Mouse (Mus musculus): ENCODE data around the gene Tyro3. TPM values are rescaled to one million over a fixed set of nuclear protein-coding genes. Genes with fewer than 3 reads are reported as not detected.

The Tyro3 gene
- polyA plus RNA-seq, 1 experiment from 2014 or later: 20.0 TPM

DNA sequence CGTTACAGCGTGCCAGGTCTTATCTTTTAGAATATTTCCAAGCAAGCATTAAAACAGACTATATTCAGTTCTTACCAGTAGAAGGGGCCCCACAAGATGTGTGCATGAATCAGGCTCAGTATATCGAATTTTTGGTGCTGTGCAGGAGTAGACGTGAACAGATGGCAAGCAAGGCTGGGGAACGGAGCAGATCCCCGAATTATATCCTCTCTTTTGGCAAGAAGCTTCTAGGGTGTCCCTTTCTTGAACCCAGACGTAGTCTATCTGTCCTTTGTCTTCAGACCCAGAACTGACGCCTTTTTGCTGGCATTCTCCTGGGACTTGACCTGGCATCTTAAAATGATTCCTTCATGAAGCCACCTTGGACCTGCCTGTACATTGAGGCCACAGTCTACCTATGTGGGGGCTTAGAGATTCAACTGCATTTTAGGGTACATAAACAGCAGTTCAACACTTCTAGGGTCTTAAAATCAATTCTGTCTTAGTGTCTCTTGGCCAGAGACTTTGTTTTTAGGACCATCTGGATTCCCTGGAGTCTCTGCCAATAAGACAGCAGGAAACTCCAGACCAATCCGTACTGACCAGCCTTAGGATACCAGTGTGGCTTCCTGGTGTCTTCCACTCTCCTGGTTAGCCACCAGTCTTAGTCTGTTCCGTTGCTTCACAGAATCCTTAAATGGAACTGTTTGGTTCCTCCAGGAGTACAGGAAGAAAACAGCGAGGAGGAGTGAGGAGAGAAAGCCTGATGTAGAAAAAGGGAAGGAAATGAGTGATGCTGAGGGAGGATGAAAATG lies 41.0 kb downstream of the Tyro3 start:
- no peak overlapping the region for H3K27ac ChIP-seq (ENCODE audit: low read depth, low read length)
- H3K4me1 ChIP-seq (ENCODE audit: control insufficient read depth, insufficient read depth, low read length): no peaks in the 10 kb centered on the region
- no peak overlapping the region for H3K4me3 ChIP-seq (ENCODE audit: low read depth, low read length)
- H3K27me3 ChIP-seq (ENCODE audit: control insufficient read depth, insufficient read depth, low read length): no peaks in the 10 kb centered on the region
- no peak overlapping the region for H3K9ac ChIP-seq (ENCODE audit: low read length)
- no peaks in the 10 kb centered on the region for H3K9me3 ChIP-seq (ENCODE audit: control insufficient read depth, low read length)
- no peaks in the 10 kb centered on the region for H3K36me3 ChIP-seq (ENCODE audit: control insufficient read depth, insufficient read depth, low read length)
- 84% methylated on average over 11 of the region's 11 CpGs for WGBS
- ATAC-seq (ENCODE audit: insufficient read depth, low FRiP score, low TSS enrichment): no peak
- H3K4me2 ChIP-seq (ENCODE audit: low read depth): no peak overlapping the region
- DNase-seq (ENCODE audit: low spot score): no peak

DNA sequence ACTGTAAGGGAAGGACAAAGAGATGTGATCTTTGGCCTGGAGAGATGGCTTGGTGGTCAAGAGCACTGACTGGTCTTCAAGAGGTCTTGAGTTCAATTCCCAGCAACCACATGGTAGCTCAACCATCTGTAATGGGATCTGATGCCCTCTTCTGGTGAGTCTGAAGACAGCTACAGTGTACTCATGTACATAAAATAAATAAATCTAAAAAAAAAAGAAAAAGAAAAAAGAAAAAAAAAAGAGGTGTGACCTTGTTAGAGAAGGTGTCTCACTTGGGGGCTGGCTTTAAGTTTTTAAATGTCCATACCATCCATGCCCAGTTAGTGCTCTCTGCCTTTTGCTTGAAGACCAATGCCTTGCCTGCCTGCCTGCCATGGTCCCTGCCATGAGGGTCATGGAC lies 42.5 kb downstream of the Tyro3 start:
- Histone ChIP-seq H3K4me3 (ENCODE audit: low read depth, low read length) (no peak overlapping the region), H3K27me3 (ENCODE audit: control insufficient read depth, insufficient read depth, low read length) (no peaks in the 10 kb centered on the region), H3K9me3 (ENCODE audit: control insufficient read depth, low read length) (no peaks in the 10 kb centered on the region), H3K4me1 (ENCODE audit: control insufficient read depth, insufficient read depth, low read length) (no peaks in the 10 kb centered on the region), H3K4me2 (ENCODE audit: low read depth) (no peak overlapping the region), H3K9ac (ENCODE audit: low read length) (no peak overlapping the region), H3K27ac (ENCODE audit: low read depth, low read length) (no peak overlapping the region), H3K36me3 (ENCODE audit: control insufficient read depth, insufficient read depth, low read length) (no peaks in the 10 kb centered on the region)
- ATAC-seq (ENCODE audit: insufficient read depth, low FRiP score, low TSS enrichment) (no peak), DNase-seq (ENCODE audit: low spot score) (no peak)

- Histone ChIP-seq H3K36me3 (ENCODE audit: control insufficient read depth, insufficient read depth, low read length) (no peaks in the 10 kb centered on the region), H3K4me2 (ENCODE audit: low read depth) (no peak overlapping the region), H3K27me3 (ENCODE audit: control insufficient read depth, insufficient read depth, low read length) (no peaks in the 10 kb centered on the region), H3K4me1 (ENCODE audit: control insufficient read depth, insufficient read depth, low read length) (no peaks in the 10 kb centered on the region), H3K9ac (ENCODE audit: low read length) (no peak overlapping the region), H3K4me3 (ENCODE audit: low read depth, low read length) (no peak overlapping the region), H3K9me3 (ENCODE audit: control insufficient read depth, low read length) (no peaks in the 10 kb centered on the region), H3K27ac (ENCODE audit: low read depth, low read length) (no peak overlapping the region)
- WGBS: 81% methylated on average over 6 of the region's 6 CpGs
- ATAC-seq (ENCODE audit: insufficient read depth, low FRiP score, low TSS enrichment) (no peak), DNase-seq (ENCODE audit: low spot score) (no peak)
Measured at GRCm38 (mm10) chr2:119842000-119842399, 44.5 kb downstream of the Tyro3 start.

DNA sequence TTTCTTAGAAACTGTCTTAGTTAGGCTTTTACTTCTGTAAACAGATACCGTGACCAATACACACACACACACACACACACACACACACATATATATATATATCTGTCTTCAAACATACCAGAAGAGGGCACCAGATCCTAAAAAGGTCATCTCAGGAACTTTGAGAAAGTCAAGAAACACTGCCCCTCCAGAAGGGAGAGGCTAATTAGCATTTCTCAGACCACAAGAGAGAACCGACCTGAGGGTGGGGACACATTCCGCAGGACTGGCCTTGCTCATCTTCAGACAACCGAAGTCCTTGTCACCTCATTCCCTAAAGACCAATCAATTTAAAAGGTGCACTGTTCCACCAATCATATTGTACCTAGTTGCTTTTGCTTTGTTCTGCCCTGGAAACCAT lies 46.0 kb downstream of the Tyro3 start:
- ATAC-seq (ENCODE audit: insufficient read depth, low FRiP score, low TSS enrichment) (no peak), DNase-seq (ENCODE audit: low spot score) (no peak)
- H3K36me3 ChIP-seq (ENCODE audit: control insufficient read depth, insufficient read depth, low read length): no peaks in the 10 kb centered on the region
- 92% methylated on average over 4 of the region's 4 CpGs for WGBS
- H3K27me3 ChIP-seq (ENCODE audit: control insufficient read depth, insufficient read depth, low read length): no peaks in the 10 kb centered on the region
- no peak overlapping the region for H3K4me3 ChIP-seq (ENCODE audit: low read depth, low read length)
- H3K4me1 ChIP-seq (ENCODE audit: control insufficient read depth, insufficient read depth, low read length): no peaks in the 10 kb centered on the region
- no peak overlapping the region for H3K9ac ChIP-seq (ENCODE audit: low read length)
- no peaks in the 10 kb centered on the region for H3K9me3 ChIP-seq (ENCODE audit: control insufficient read depth, low read length)
- no peak overlapping the region for H3K4me2 ChIP-seq (ENCODE audit: low read depth)
- H3K27ac ChIP-seq (ENCODE audit: low read depth, low read length): no peak overlapping the region

- DNase-seq (ENCODE audit: low spot score) (no peak), ATAC-seq (ENCODE audit: insufficient read depth, low FRiP score, low TSS enrichment) (no peak)
- Histone ChIP-seq H3K4me2 (ENCODE audit: low read depth) (no peak overlapping the region), H3K9ac (ENCODE audit: low read length) (no peak overlapping the region), H3K27me3 (ENCODE audit: control insufficient read depth, insufficient read depth, low read length) (no peaks in the 10 kb centered on the region), H3K27ac (ENCODE audit: low read depth, low read length) (no peak overlapping the region), H3K4me3 (ENCODE audit: low read depth, low read length) (no peak overlapping the region), H3K36me3 (ENCODE audit: control insufficient read depth, insufficient read depth, low read length) (no peaks in the 10 kb centered on the region), H3K4me1 (ENCODE audit: control insufficient read depth, insufficient read depth, low read length) (no peaks in the 10 kb centered on the region), H3K9me3 (ENCODE audit: control insufficient read depth, low read length) (no peaks in the 10 kb centered on the region)
- WGBS: 74% methylated on average over 2 of the region's 2 CpGs
Measured at GRCm38 (mm10) chr2:119845882-119846546, 48.5 kb downstream of the Tyro3 start.

DNA sequence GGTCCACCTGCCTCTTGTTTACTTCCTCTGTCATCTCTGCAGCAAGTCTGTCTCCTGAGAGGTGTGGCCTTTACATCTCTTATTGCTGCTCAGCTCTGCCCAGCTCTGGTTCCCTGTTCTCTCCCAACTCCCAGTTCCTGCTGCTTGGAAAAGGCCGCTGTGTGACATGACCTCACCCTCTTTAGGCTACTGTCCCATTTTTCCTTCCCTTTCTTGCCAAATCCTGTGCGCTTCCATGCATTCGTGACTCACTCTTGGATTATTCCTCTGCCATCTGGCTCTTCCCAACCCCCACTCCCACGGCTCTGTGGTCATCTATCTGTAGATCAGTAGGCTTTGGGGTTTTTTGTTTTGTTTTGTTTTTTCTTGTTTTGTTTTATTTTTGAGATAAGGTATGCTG lies 49.4 kb downstream of the Tyro3 start:
- WGBS: 73% methylated on average over 4 of the region's 4 CpGs
- H3K4me1 ChIP-seq (ENCODE audit: control insufficient read depth, insufficient read depth, low read length): no peaks in the 10 kb centered on the region

DNA sequence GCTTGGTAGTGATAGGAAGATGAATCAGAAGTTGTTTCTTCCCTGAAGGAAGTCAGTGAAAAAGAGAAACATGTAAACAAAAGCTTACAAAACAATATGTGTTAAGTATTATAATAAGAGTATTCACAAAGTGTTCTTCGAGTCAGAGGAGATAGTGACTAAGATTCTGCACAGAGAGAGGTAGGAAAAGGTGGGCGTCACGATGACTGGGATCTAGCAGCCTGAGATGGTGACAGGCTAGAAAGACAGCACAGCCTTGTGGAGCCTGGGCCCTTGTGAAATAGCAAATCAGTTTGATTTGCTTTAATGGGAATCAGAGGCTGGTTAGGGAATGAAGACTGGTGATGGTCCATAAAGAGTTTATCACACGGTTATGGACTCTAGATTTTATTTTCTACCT lies 56.3 kb downstream of the Tyro3 start:
- no peaks in the 10 kb centered on the region for H3K9me3 ChIP-seq (ENCODE audit: control insufficient read depth, low read length)
- H3K27ac ChIP-seq (ENCODE audit: low read depth, low read length): no peak overlapping the region
- H3K27me3 ChIP-seq (ENCODE audit: control insufficient read depth, insufficient read depth, low read length): no peaks in the 10 kb centered on the region
- no peak overlapping the region for H3K9ac ChIP-seq (ENCODE audit: low read length)
- H3K36me3 ChIP-seq (ENCODE audit: control insufficient read depth, insufficient read depth, low read length): no peaks in the 10 kb centered on the region
- DNase-seq (ENCODE audit: low spot score): no peak
- no peak for ATAC-seq (ENCODE audit: insufficient read depth, low FRiP score, low TSS enrichment)
- H3K4me2 ChIP-seq (ENCODE audit: low read depth): no peak overlapping the region
- no peak overlapping the region for H3K4me3 ChIP-seq (ENCODE audit: low read depth, low read length)
- WGBS: 87% methylated on average over 4 of the region's 4 CpGs
- H3K4me1 ChIP-seq (ENCODE audit: control insufficient read depth, insufficient read depth, low read length): no peaks in the 10 kb centered on the region

More for the DNA sequence above, 49.4 kb downstream of the Tyro3 start:
- H3K9ac ChIP-seq (ENCODE audit: low read length): no peak overlapping the region
- no peaks in the 10 kb centered on the region for H3K27me3 ChIP-seq (ENCODE audit: control insufficient read depth, insufficient read depth, low read length)
- H3K4me3 ChIP-seq (ENCODE audit: low read depth, low read length): no peak overlapping the region
- H3K36me3 ChIP-seq (ENCODE audit: control insufficient read depth, insufficient read depth, low read length): no peaks in the 10 kb centered on the region
- no peak overlapping the region for H3K4me2 ChIP-seq (ENCODE audit: low read depth)
- no peaks in the 10 kb centered on the region for H3K9me3 ChIP-seq (ENCODE audit: control insufficient read depth, low read length)
- ATAC-seq (ENCODE audit: insufficient read depth, low FRiP score, low TSS enrichment): no peak
- no peak for DNase-seq (ENCODE audit: low spot score)
- H3K27ac ChIP-seq (ENCODE audit: low read depth, low read length): no peak overlapping the region

DNA sequence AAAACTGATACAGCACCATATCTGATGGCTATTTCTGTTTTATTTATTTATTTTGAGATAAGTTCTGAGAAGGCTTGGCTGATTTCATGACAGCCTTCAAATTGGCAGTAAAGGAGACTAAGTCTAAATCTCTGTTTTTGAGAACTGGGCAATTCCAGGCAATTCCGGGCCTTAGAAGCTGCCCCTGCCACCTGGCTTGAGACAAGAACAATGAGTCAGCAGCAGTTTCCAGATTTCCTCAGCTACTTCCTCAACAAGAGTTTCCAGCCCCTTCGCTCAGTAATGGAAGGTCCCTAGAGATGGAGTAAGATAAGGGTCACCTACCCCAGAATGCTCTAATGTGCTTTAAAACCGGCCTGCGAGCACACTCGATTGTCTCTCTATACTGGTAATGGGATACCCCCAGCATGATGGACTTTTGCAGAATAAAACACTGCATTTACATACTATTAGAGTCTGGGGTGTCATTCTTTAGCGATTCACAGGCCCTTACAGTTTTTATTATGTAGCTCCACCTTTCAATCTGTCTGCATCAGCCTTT lies 57.8 kb downstream of the Tyro3 start:
- Histone ChIP-seq H3K27ac (ENCODE audit: low read depth, low read length) (no peak overlapping the region), H3K4me3 (ENCODE audit: low read depth, low read length) (no peak overlapping the region), H3K9ac (ENCODE audit: low read length) (no peak overlapping the region), H3K36me3 (ENCODE audit: control insufficient read depth, insufficient read depth, low read length) (no peaks in the 10 kb centered on the region), H3K4me1 (ENCODE audit: control insufficient read depth, insufficient read depth, low read length) (no peaks in the 10 kb centered on the region), H3K4me2 (ENCODE audit: low read depth) (no peak overlapping the region), H3K27me3 (ENCODE audit: control insufficient read depth, insufficient read depth, low read length) (no peaks in the 10 kb centered on the region), H3K9me3 (ENCODE audit: control insufficient read depth, low read length) (no peaks in the 10 kb centered on the region)
- WGBS: 61% methylated on average over 6 of the region's 6 CpGs
- DNase-seq (ENCODE audit: low spot score) (no peak), ATAC-seq (ENCODE audit: insufficient read depth, low FRiP score, low TSS enrichment) (no peak)

GRCm38 (mm10) chr2:119857341-119857740 lies 59.8 kb downstream of the Tyro3 start:
- WGBS: 91% methylated on average over 2 of the region's 2 CpGs
- no peak for ATAC-seq (ENCODE audit: insufficient read depth, low FRiP score, low TSS enrichment)
- Histone ChIP-seq H3K4me1 (ENCODE audit: control insufficient read depth, insufficient read depth, low read length) (no peaks in the 10 kb centered on the region), H3K36me3 (ENCODE audit: control insufficient read depth, insufficient read depth, low read length) (no peaks in the 10 kb centered on the region), H3K27ac (ENCODE audit: low read depth, low read length) (no peak overlapping the region), H3K9me3 (ENCODE audit: control insufficient read depth, low read length) (no peaks in the 10 kb centered on the region), H3K4me3 (ENCODE audit: low read depth, low read length) (no peak overlapping the region), H3K9ac (ENCODE audit: low read length) (no peak overlapping the region), H3K27me3 (ENCODE audit: control insufficient read depth, insufficient read depth, low read length) (no peaks in the 10 kb centered on the region), H3K4me2 (ENCODE audit: low read depth) (no peak overlapping the region)
- no peak for DNase-seq (ENCODE audit: low spot score)

Data from neural tube, embryonic 11.5 days (tissue).